Mouse (Mus musculus): ENCODE measurements around the gene Gm28047. TPM values are rescaled to one million over a fixed set of nuclear protein-coding genes. Genes with fewer than 3 reads are reported as not detected.
"Not testable (repeated sequence)": the region's sequence is repeated elsewhere in the genome, so short reads cannot be mapped to it uniquely, and the experiment has no call there.

Gm28047 gene
- polyA plus RNA-seq, 1 experiment from 2014 or later, result not detected

- no peaks in the 10 kb centered on the region for H3K27me3 ChIP-seq
- no peak overlapping the region for H3K9ac ChIP-seq (replicated peaks)
- no peak overlapping the region for H3K4me2 ChIP-seq (replicated peaks)
- ATAC-seq (ENCODE audit: low FRiP score, low read depth), result no peak
- no peaks in the 10 kb centered on the region for H3K4me1 ChIP-seq
- H3K27ac ChIP-seq (replicated peaks), result peak overlapping the region; percentile 35
- H3K9me3 ChIP-seq, result no peaks in the 10 kb centered on the region
- H3K36me3 ChIP-seq, result peaks cover 16% of the 10 kb centered on the region
- H3K4me3 ChIP-seq, result no peak overlapping the region
- WGBS, result 30% methylated on average over 4 of the region's 4 CpGs
These were observed 31.8 kb upstream of the Gm28047 start for GRCm38 (mm10) chr15:102656658-102657057.

GRCm38 (mm10) chr15:102651928-102652660 is 27.2 kb upstream of the Gm28047 start:
- H3K9ac ChIP-seq (replicated peaks); H3K4me1 ChIP-seq; ATAC-seq (ENCODE audit: low FRiP score, low read depth); H3K9me3 ChIP-seq; H3K36me3 ChIP-seq; H3K27ac ChIP-seq (replicated peaks); H3K4me2 ChIP-seq (replicated peaks); H3K27me3 ChIP-seq; H3K4me3 ChIP-seq: not testable (repeated sequence)
- WGBS, result 85% methylated on average over 9 of the region's 9 CpGs

- Histone ChIP-seq H3K4me3 (no peak overlapping the region), H3K9me3 (no peaks in the 10 kb centered on the region), H3K36me3 (no peaks in the 10 kb centered on the region), H3K4me1 (no peaks in the 10 kb centered on the region), H3K27ac (replicated peaks) (no peak overlapping the region), H3K4me2 (replicated peaks) (no peak overlapping the region), H3K27me3 (no peaks in the 10 kb centered on the region), H3K9ac (replicated peaks) (no peak overlapping the region)
- WGBS, result 88% methylated on average over 3 of the region's 3 CpGs
- no peak for ATAC-seq (ENCODE audit: low FRiP score, low read depth)
These were observed 26.2 kb upstream of the Gm28047 start for GRCm38 (mm10) chr15:102651107-102651506.

- no peak overlapping the region for H3K4me3 ChIP-seq
- H3K4me2 ChIP-seq (replicated peaks), result no peak overlapping the region
- no peak overlapping the region for H3K27ac ChIP-seq (replicated peaks)
- no peaks in the 10 kb centered on the region for H3K9me3 ChIP-seq
- WGBS, result 86% methylated on average over 3 of the region's 3 CpGs
- ATAC-seq (ENCODE audit: low FRiP score, low read depth), result no peak
- H3K4me1 ChIP-seq, result no peaks in the 10 kb centered on the region
- no peaks in the 10 kb centered on the region for H3K36me3 ChIP-seq
- no peak overlapping the region for H3K9ac ChIP-seq (replicated peaks)
- H3K27me3 ChIP-seq, result no peaks in the 10 kb centered on the region
These were observed 10.9 kb upstream of the Gm28047 start for GRCm38 (mm10) chr15:102635817-102636216.

GRCm38 (mm10) chr15:102634684-102635083 is 9.8 kb upstream of the Gm28047 start:
- WGBS, result 90% methylated on average over 8 of the region's 8 CpGs
- H3K36me3 ChIP-seq, result no peaks in the 10 kb centered on the region
- no peaks in the 10 kb centered on the region for H3K9me3 ChIP-seq

GRCm38 (mm10) chr15:102625687-102626055 is 804 bp upstream of the Gm28047 start:
- peak; percentile 27 for ATAC-seq (ENCODE audit: low FRiP score, low read depth)
- 3% methylated on average over 18 of the region's 18 CpGs for WGBS
- H3K9me3 ChIP-seq, result no peaks in the 10 kb centered on the region

More at GRCm38 (mm10) chr15:102634684-102635083, 9.8 kb upstream of the Gm28047 start:
- H3K9ac ChIP-seq (replicated peaks), result no peak overlapping the region
- H3K27me3 ChIP-seq, result no peaks in the 10 kb centered on the region
- H3K4me3 ChIP-seq, result no peak overlapping the region
- H3K4me2 ChIP-seq (replicated peaks), result no peak overlapping the region
- no peak overlapping the region for H3K27ac ChIP-seq (replicated peaks)
- ATAC-seq (ENCODE audit: low FRiP score, low read depth), result no peak
- H3K4me1 ChIP-seq, result no peaks in the 10 kb centered on the region

GRCm38 (mm10) chr15:102624291-102624969 is 437 bp downstream of the Gm28047 start:
- peak overlapping the region; percentile 86 for H3K4me2 ChIP-seq (replicated peaks)
- no peaks in the 10 kb centered on the region for H3K9me3 ChIP-seq
- ATAC-seq (ENCODE audit: low FRiP score, low read depth), result no peak; the same call in 1 of the 2 replicates
- H3K9ac ChIP-seq (replicated peaks), result peak overlapping the region; percentile 79
- H3K36me3 ChIP-seq, result no peaks in the 10 kb centered on the region
- WGBS, result 6% methylated on average over 17 of the region's 17 CpGs
- no peak overlapping the region for H3K27ac ChIP-seq (replicated peaks)
- H3K4me3 ChIP-seq, result peak overlapping the region; percentile 72
- H3K27me3 ChIP-seq, result no peaks in the 10 kb centered on the region
- H3K4me1 ChIP-seq, result peaks cover 19% of the 10 kb centered on the region

More at GRCm38 (mm10) chr15:102625687-102626055, 804 bp upstream of the Gm28047 start:
- Histone ChIP-seq H3K4me2 (replicated peaks) (peak overlapping the region; percentile 86), H3K27ac (replicated peaks) (peak overlapping the region; percentile 97), H3K9ac (replicated peaks) (peak overlapping the region; percentile 79), H3K36me3 (no peaks in the 10 kb centered on the region), H3K4me1 (peaks cover 19% of the 10 kb centered on the region), H3K27me3 (no peaks in the 10 kb centered on the region), H3K4me3 (peak overlapping the region; percentile 72)

GRCm38 (mm10) chr15:102623121-102623520 is 1.7 kb downstream of the Gm28047 start:
- no peaks in the 10 kb centered on the region for H3K9me3 ChIP-seq
- no peaks in the 10 kb centered on the region for H3K27me3 ChIP-seq
- WGBS, result 94% methylated on average over 3 of the region's 3 CpGs
- H3K4me1 ChIP-seq, result peaks cover 19% of the 10 kb centered on the region
- H3K4me2 ChIP-seq (replicated peaks), result no peak overlapping the region
- no peaks in the 10 kb centered on the region for H3K36me3 ChIP-seq
- H3K27ac ChIP-seq (replicated peaks), result no peak overlapping the region
- ATAC-seq (ENCODE audit: low FRiP score, low read depth), result no peak
- H3K4me3 ChIP-seq, result no peak overlapping the region
- no peak overlapping the region for H3K9ac ChIP-seq (replicated peaks)

- no peaks in the 10 kb centered on the region for H3K9me3 ChIP-seq
- no peaks in the 10 kb centered on the region for H3K36me3 ChIP-seq
- H3K27ac ChIP-seq (replicated peaks), result no peak overlapping the region
- H3K9ac ChIP-seq (replicated peaks), result no peak overlapping the region
- no peak overlapping the region for H3K4me3 ChIP-seq
- H3K4me1 ChIP-seq, result peaks cover 19% of the 10 kb centered on the region
- no peak for ATAC-seq (ENCODE audit: low FRiP score, low read depth)
- H3K27me3 ChIP-seq, result no peaks in the 10 kb centered on the region
- H3K4me2 ChIP-seq (replicated peaks), result no peak overlapping the region
These were observed 2.3 kb downstream of the Gm28047 start for GRCm38 (mm10) chr15:102622536-102622935.

- peaks cover 16% of the 10 kb centered on the region for H3K4me1 ChIP-seq
- H3K4me2 ChIP-seq (replicated peaks), result no peak overlapping the region
- H3K4me3 ChIP-seq, result no peak overlapping the region
- H3K36me3 ChIP-seq, result no peaks in the 10 kb centered on the region
- H3K9ac ChIP-seq (replicated peaks), result no peak overlapping the region
- 95% methylated on average over 1 of the region's 1 CpGs for WGBS
- H3K27ac ChIP-seq (replicated peaks), result no peak overlapping the region
- ATAC-seq (ENCODE audit: low FRiP score, low read depth), result no peak
- no peaks in the 10 kb centered on the region for H3K9me3 ChIP-seq
- H3K27me3 ChIP-seq, result no peaks in the 10 kb centered on the region
These were observed 4.1 kb downstream of the Gm28047 start for GRCm38 (mm10) chr15:102620765-102621164.

GRCm38 (mm10) chr15:102619486-102619885 is 5.4 kb downstream of the Gm28047 start:
- Histone ChIP-seq H3K9ac (replicated peaks) (no peak overlapping the region), H3K27ac (replicated peaks) (no peak overlapping the region), H3K4me2 (replicated peaks) (no peak overlapping the region), H3K9me3 (no peaks in the 10 kb centered on the region), H3K4me3 (no peak overlapping the region), H3K27me3 (no peaks in the 10 kb centered on the region), H3K4me1 (peaks cover 12% of the 10 kb centered on the region), H3K36me3 (no peaks in the 10 kb centered on the region)
- no peak for ATAC-seq (ENCODE audit: low FRiP score, low read depth)
- 97% methylated on average over 5 of the region's 5 CpGs for WGBS

- Histone ChIP-seq H3K9ac (replicated peaks) (no peak overlapping the region), H3K4me3 (no peak overlapping the region), H3K9me3 (no peaks in the 10 kb centered on the region), H3K4me1 (no peaks in the 10 kb centered on the region), H3K36me3 (no peaks in the 10 kb centered on the region), H3K27ac (replicated peaks) (no peak overlapping the region), H3K4me2 (replicated peaks) (no peak overlapping the region), H3K27me3 (no peaks in the 10 kb centered on the region)
- WGBS, result 92% methylated on average over 1 of the region's 1 CpGs
- ATAC-seq (ENCODE audit: low FRiP score, low read depth), result no peak
These were observed 7.2 kb downstream of the Gm28047 start for GRCm38 (mm10) chr15:102617654-102618053.

Data from midbrain, embryonic 12.5 days (tissue).